Mouse (Mus musculus): Measurements from ENCODE around the gene Prkcb.

Prkcb gene

GRCm38 (mm10) chr7:122506467-122506866 lies 217.9 kb downstream of the Prkcb start:
- in situ Hi-C loops (cut with MboI, MseI) = no loop called here

- in situ Hi-C loops (cut with MboI, MseI) = loop anchor here (5.0 kb wide), 1 partner anchor 52 kb away; no protein-coding TSS in a partner anchor
Observed at GRCm38 (mm10) chr7:122509903-122510302, 221.4 kb downstream of the Prkcb start.

- in situ Hi-C loops (cut with MboI, MseI) = loop anchor here (5.0 kb wide), 1 partner anchor 50 kb away; no protein-coding TSS in a partner anchor
Observed at GRCm38 (mm10) chr7:122512430-122512966, 223.9 kb downstream of the Prkcb start.

- in situ Hi-C loops (cut with MboI, MseI) = no loop called here
Observed at GRCm38 (mm10) chr7:122520850-122521638, 232.5 kb downstream of the Prkcb start.

- in situ Hi-C loops (cut with MboI, MseI) = no loop called here
Observed at GRCm38 (mm10) chr7:122528201-122528600, 239.7 kb downstream of the Prkcb start.

GRCm38 (mm10) chr7:122528646-122529045 lies 240.1 kb downstream of the Prkcb start:
- in situ Hi-C loops (cut with MboI, MseI) = no loop called here

GRCm38 (mm10) chr7:122533566-122534360 lies 245.2 kb downstream of the Prkcb start:
- in situ Hi-C loops (cut with MboI, MseI) = no loop called here

GRCm38 (mm10) chr7:122544616-122545015 lies 256.1 kb downstream of the Prkcb start:
- in situ Hi-C loops (cut with MboI, MseI) = no loop called here

- in situ Hi-C loops (cut with MboI, MseI) = no loop called here
Observed at GRCm38 (mm10) chr7:122556575-122557140, 268.1 kb downstream of the Prkcb start.

GRCm38 (mm10) chr7:122558085-122558811 lies 269.7 kb downstream of the Prkcb start:
- in situ Hi-C loops (cut with MboI, MseI) = no loop called here

GRCm38 (mm10) chr7:122558912-122559311 lies 270.4 kb downstream of the Prkcb start:
- in situ Hi-C loops (cut with MboI, MseI) = no loop called here

- in situ Hi-C loops (cut with MboI, MseI) = loop anchor here (5.0 kb wide), 1 partner anchor 50 kb away; no protein-coding TSS in a partner anchor
Observed at GRCm38 (mm10) chr7:122562586-122562985, 274.0 kb downstream of the Prkcb start.

- in situ Hi-C loops (cut with MboI, MseI) = no loop called here
Observed at GRCm38 (mm10) chr7:122565371-122565770, 276.8 kb downstream of the Prkcb start.

GRCm38 (mm10) chr7:122566011-122566410 lies 277.5 kb downstream of the Prkcb start:
- in situ Hi-C loops (cut with MboI, MseI) = no loop called here

GRCm38 (mm10) chr7:122568787-122569186 lies 280.2 kb downstream of the Prkcb start:
- in situ Hi-C loops (cut with MboI, MseI) = no loop called here

- in situ Hi-C loops (cut with MboI, MseI) = no loop called here
Observed at GRCm38 (mm10) chr7:122570407-122570806, 281.9 kb downstream of the Prkcb start.

GRCm38 (mm10) chr7:122573101-122573635 lies 284.6 kb downstream of the Prkcb start:
- in situ Hi-C loops (cut with MboI, MseI) = no loop called here

- in situ Hi-C loops (cut with MboI, MseI) = no loop called here
Observed at GRCm38 (mm10) chr7:122574418-122574817, 285.9 kb downstream of the Prkcb start.

GRCm38 (mm10) chr7:122575056-122575455 lies 286.5 kb downstream of the Prkcb start:
- in situ Hi-C loops (cut with MboI, MseI) = no loop called here

- in situ Hi-C loops (cut with MboI, MseI) = no loop called here
Observed at GRCm38 (mm10) chr7:122575506-122575905, 287.0 kb downstream of the Prkcb start.

GRCm38 (mm10) chr7:122577571-122577970 lies 289.0 kb downstream of the Prkcb start:
- in situ Hi-C loops (cut with MboI, MseI) = no loop called here
